Mouse (Mus musculus) C2C12 (cell line): Measurements from ENCODE around the gene Slc24a4. TPM values are rescaled to one million over a fixed set of nuclear protein-coding genes. Genes with fewer than 3 reads are reported as not detected.

Experiments used
- H3K27me3 ChIP-seq: one replicate; pipeline ENCODE4 v1.6.1; 2011; ENCODE audit not compliant: control insufficient read depth, insufficient read depth, insufficient read length
- H3K36me3 ChIP-seq: one replicate; pipeline ENCODE4 v1.6.1; 2011; ENCODE audit not compliant: control insufficient read depth, insufficient read depth
- H3K4me3 ChIP-seq: one replicate; pipeline ENCODE4 v1.5.1; 2011; ENCODE audit warnings: mild to moderate bottlenecking, control low read depth; ENCODE audit not compliant: poor library complexity, insufficient read depth, severe bottlenecking
- H3K79me2 ChIP-seq: one replicate; pipeline ENCODE4 v1.6.1; 2011; ENCODE audit not compliant: control insufficient read depth, insufficient read depth
- H3K79me3 ChIP-seq: one replicate; pipeline ENCODE4 v1.6.1; 2011; ENCODE audit warnings: low read depth, control low read depth
- H3ac ChIP-seq: one replicate; pipeline ENCODE3; 2011; ENCODE audit warnings: low read depth; ENCODE audit not compliant: control insufficient read depth, insufficient read length
- CEBPB ChIP-seq: IDR thresholded peaks from one replicate; pipeline ENCODE4 v1.6.1; 2011; ENCODE audit warnings: low read depth, mild to moderate bottlenecking, control low read depth, moderate library complexity
- CTCF ChIP-seq: IDR thresholded peaks from one replicate; pipeline ENCODE4 v1.5.1; 2011; ENCODE audit not compliant: control insufficient read depth, insufficient read depth, insufficient read length
- FOSL1 ChIP-seq: IDR thresholded peaks from one replicate; pipeline ENCODE4 v1.8.0; 2011; ENCODE audit warnings: mild to moderate bottlenecking, low read length; ENCODE audit not compliant: poor library complexity, insufficient read depth, severe bottlenecking
- MAX ChIP-seq: IDR thresholded peaks from one replicate; pipeline ENCODE4 v1.6.1; 2011; ENCODE audit warnings: mild to moderate bottlenecking, control low read depth
- MYOD1 ChIP-seq: IDR thresholded peaks from one replicate; pipeline ENCODE4 v1.6.1; 2011; ENCODE audit warnings: low read depth; ENCODE audit not compliant: control insufficient read depth, insufficient read length
- MYOG ChIP-seq: IDR thresholded peaks from one replicate; pipeline ENCODE4 v1.6.1; 2011; ENCODE audit not compliant: control insufficient read depth, insufficient read length; ENCODE audit errors: extremely low read depth
- USF1 ChIP-seq: IDR thresholded peaks from one replicate; pipeline ENCODE4 v1.6.1; 2011; ENCODE audit warnings: low read depth, mild to moderate bottlenecking, control low read depth, moderate library complexity
- polyA plus RNA-seq: library from polyadenylated mRNA; unstranded; fragments of >200 nt; fragmentation: generic; extraction: Trizol; gene quantifications from one replicate; pipeline ENCODE4 v1.2.1, GENCODE M21; 2012; ENCODE audit warnings: missing spikeins

The Slc24a4 gene
- polyA plus RNA-seq, 1 experiment: not detected

- Histone ChIP-seq H3K79me2 (no peaks in the 10 kb centered on the region), H3K27me3 (peaks cover 5% of the 10 kb centered on the region), H3ac (no peak overlapping the region), H3K36me3 (no peaks in the 10 kb centered on the region), H3K79me3 (no peaks in the 10 kb centered on the region), H3K4me3 (no peak overlapping the region)
- TF ChIP-seq MYOD1: no peak
- no peak for TF ChIP-seq CEBPB
Measured at GRCm38 (mm10) chr12:102108851-102109250, 19.7 kb upstream of the Slc24a4 start.

- Histone ChIP-seq H3ac (no peak overlapping the region), H3K79me3 (no peaks in the 10 kb centered on the region), H3K36me3 (no peaks in the 10 kb centered on the region), H3K27me3 (peaks cover 10% of the 10 kb centered on the region), H3K79me2 (no peaks in the 10 kb centered on the region), H3K4me3 (no peak overlapping the region)
- TF ChIP-seq FOSL1 (no peak), USF1 (no peak), MYOG (no peak), CTCF (no peak), MYOD1 (no peak), MAX (no peak), CEBPB (no peak)
Measured at GRCm38 (mm10) chr12:102112491-102112890, 16.0 kb upstream of the Slc24a4 start.

- H3K79me3 ChIP-seq: no peaks in the 10 kb centered on the region
- no peak overlapping the region for H3K4me3 ChIP-seq
- H3K36me3 ChIP-seq: no peaks in the 10 kb centered on the region
- H3K79me2 ChIP-seq: no peaks in the 10 kb centered on the region
- TF ChIP-seq CTCF (no peak), CEBPB (no peak), MYOG (no peak), USF1 (no peak), MYOD1 (no peak), MAX (no peak), FOSL1 (no peak)
- peaks cover 11% of the 10 kb centered on the region for H3K27me3 ChIP-seq
- H3ac ChIP-seq: no peak overlapping the region
Measured at GRCm38 (mm10) chr12:102112901-102113300, 15.6 kb upstream of the Slc24a4 start.

GRCm38 (mm10) chr12:102113391-102113790 lies 15.1 kb upstream of the Slc24a4 start:
- no peaks in the 10 kb centered on the region for H3K36me3 ChIP-seq
- TF ChIP-seq FOSL1 (no peak), CTCF (no peak), MYOD1 (no peak), MAX (no peak), CEBPB (no peak)
- no peak overlapping the region for H3K4me3 ChIP-seq
- H3ac ChIP-seq: no peak overlapping the region
- H3K79me3 ChIP-seq: no peaks in the 10 kb centered on the region
- no peaks in the 10 kb centered on the region for H3K79me2 ChIP-seq
- H3K27me3 ChIP-seq: peaks cover 13% of the 10 kb centered on the region

GRCm38 (mm10) chr12:102116580-102116979 lies 12.0 kb upstream of the Slc24a4 start:
- no peak overlapping the region for H3K4me3 ChIP-seq

GRCm38 (mm10) chr12:102118014-102118413 lies 10.5 kb upstream of the Slc24a4 start:
- no peak for TF ChIP-seq USF1
- Histone ChIP-seq H3K79me3 (no peaks in the 10 kb centered on the region), H3K36me3 (no peaks in the 10 kb centered on the region), H3K27me3 (peaks cover 8% of the 10 kb centered on the region), H3K79me2 (no peaks in the 10 kb centered on the region), H3K4me3 (no peak overlapping the region), H3ac (no peak overlapping the region)

More at GRCm38 (mm10) chr12:102116580-102116979, 12.0 kb upstream of the Slc24a4 start:
- TF ChIP-seq USF1 (no peak), MYOG (no peak), MYOD1 (no peak), FOSL1 (no peak), MAX (no peak), CTCF (no peak), CEBPB (no peak)
- no peaks in the 10 kb centered on the region for H3K79me3 ChIP-seq
- no peaks in the 10 kb centered on the region for H3K36me3 ChIP-seq
- no peaks in the 10 kb centered on the region for H3K79me2 ChIP-seq
- H3ac ChIP-seq: no peak overlapping the region
- H3K27me3 ChIP-seq: peaks cover 13% of the 10 kb centered on the region
